Mouse (Mus musculus): ENCODE measurements around the gene Mfap2. TPM values are rescaled to one million over a fixed set of nuclear protein-coding genes. Genes with fewer than 3 reads are reported as not detected.

Gene Mfap2
- total and polyA plus RNA-seq, 2 experiments from 2014 or later = 42.3 to 99.5 TPM

GRCm38 (mm10) chr4:141059616-141060425, 49.6 kb downstream of the Mfap2 start:
- peak; percentile 17 for DNase-seq (ENCODE audit: low spot score)
- WGBS = 2% methylated on average over 32 of the region's 32 CpGs

DNA sequence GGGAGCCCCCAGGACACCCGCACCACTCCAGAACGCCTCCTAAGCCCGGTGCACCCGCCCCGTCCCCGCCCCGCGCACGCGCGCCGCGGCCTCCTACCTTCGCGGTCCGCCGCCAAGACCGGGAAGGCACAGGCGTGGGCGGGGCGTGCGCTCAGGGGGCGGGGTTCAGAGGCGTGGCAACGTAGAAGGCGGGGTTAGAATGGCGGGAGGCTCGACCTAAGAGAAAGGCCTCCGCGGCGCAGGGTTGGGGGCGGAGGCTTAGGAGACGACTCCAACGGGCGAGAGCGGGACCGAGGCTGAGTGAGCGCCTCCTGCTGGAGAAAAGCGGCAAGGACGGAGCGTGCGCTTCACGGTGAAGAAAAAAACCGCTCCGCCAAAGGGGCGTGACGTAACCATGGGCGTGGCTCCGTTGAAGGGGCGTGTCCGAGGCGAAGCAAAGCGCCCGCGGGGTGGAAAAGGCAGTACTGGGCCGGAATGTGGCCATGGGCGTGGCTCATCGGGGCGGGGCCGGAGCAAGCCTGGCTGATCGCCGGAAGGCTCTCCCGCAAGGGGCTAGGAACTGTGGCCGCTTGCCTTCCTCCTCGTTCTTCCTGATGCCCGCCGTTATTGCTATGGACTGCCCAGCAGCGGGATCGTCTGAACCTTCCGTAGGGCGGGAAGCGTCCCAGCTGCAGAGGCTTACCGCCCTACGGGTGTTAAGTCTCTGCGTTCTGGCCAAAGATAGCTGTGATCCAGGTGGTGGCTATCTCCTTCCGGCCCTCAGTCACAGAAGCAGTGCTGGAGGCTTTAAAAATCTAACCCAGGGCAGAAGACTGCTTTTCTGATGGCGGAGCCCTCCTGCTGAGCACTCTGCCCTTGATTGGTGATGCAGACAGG, 50.4 kb downstream of the Mfap2 start, which contains the start of gene Crocc:
Crocc (minus strand) TSS at position 125 of the 876 bp plus-strand sequence.
- peak within 1 kb of the TSS; percentile 84 for H3K4me2 ChIP-seq (ENCODE audit: low read depth, low read length)
- DNase-seq (ENCODE audit: low spot score) (peak; percentile 99), ATAC-seq (peak; percentile 97)
- TF ChIP-seq CTCF (IDR thresholded peaks at IDR 0.05; ENCODE audit: low read depth) = peak; percentile 97
- H3K27ac ChIP-seq = peak within 1 kb of the TSS; percentile 87
- H3K36me3 ChIP-seq (ENCODE audit: insufficient read depth, low read length) = peaks cover 2% of the 10 kb centered on the region; the same call in 1 of the 2 replicates
- peak within 1 kb of the TSS; percentile 58 for H3K4me3 ChIP-seq (ENCODE audit: low read length)
- no peaks in the 10 kb centered on the region for H3K9me3 ChIP-seq (ENCODE audit: low read length)
- peak within 1 kb of the TSS; percentile 76 for H3K9ac ChIP-seq (replicated peaks; ENCODE audit: low read length)
- H3K27me3 ChIP-seq (ENCODE audit: insufficient read depth, low read length) = no peaks in the 10 kb centered on the region
- under 1% methylated on average over 76 of the region's 77 CpGs for WGBS
- H3K4me1 ChIP-seq (ENCODE audit: insufficient read depth, low read length) = no peaks in the 10 kb centered on the region

More at GRCm38 (mm10) chr4:141059616-141060425, 49.6 kb downstream of the Mfap2 start:
- Histone ChIP-seq H3K4me3 (ENCODE audit: low read length) (peak overlapping the region; percentile 58), H3K9me3 (ENCODE audit: low read length) (no peaks in the 10 kb centered on the region), H3K36me3 (ENCODE audit: insufficient read depth, low read length) (no peaks in the 10 kb centered on the region), H3K9ac (replicated peaks; ENCODE audit: low read length) (peak overlapping the region; percentile 76), H3K4me1 (ENCODE audit: insufficient read depth, low read length) (no peaks in the 10 kb centered on the region), H3K27ac (peak overlapping the region; percentile 87), H3K4me2 (ENCODE audit: low read depth, low read length) (peak overlapping the region; percentile 84), H3K27me3 (ENCODE audit: insufficient read depth, low read length) (no peaks in the 10 kb centered on the region)
- TF ChIP-seq CTCF (IDR thresholded peaks at IDR 0.05; ENCODE audit: low read depth) = no peak
- ATAC-seq = no peak; the same call in 1 of the 2 replicates

- H3K4me1 ChIP-seq (ENCODE audit: insufficient read depth, low read length) = no peaks in the 10 kb centered on the region
- H3K4me2 ChIP-seq (ENCODE audit: low read depth, low read length) = no peak overlapping the region
- DNase-seq (ENCODE audit: low spot score) (no peak), ATAC-seq (no peak)
- 82% methylated on average over 4 of the region's 4 CpGs for WGBS
- TF ChIP-seq CTCF (IDR thresholded peaks at IDR 0.05; ENCODE audit: low read depth) = no peak
- no peaks in the 10 kb centered on the region for H3K9me3 ChIP-seq (ENCODE audit: low read length)
- peaks cover 33% of the 10 kb centered on the region for H3K36me3 ChIP-seq (ENCODE audit: insufficient read depth, low read length)
- H3K27ac ChIP-seq = no peak overlapping the region
- H3K9ac ChIP-seq (replicated peaks; ENCODE audit: low read length) = no peak overlapping the region
- no peaks in the 10 kb centered on the region for H3K27me3 ChIP-seq (ENCODE audit: insufficient read depth, low read length)
- H3K4me3 ChIP-seq (ENCODE audit: low read length) = no peak overlapping the region
These were observed 54.0 kb downstream of the Mfap2 start for GRCm38 (mm10) chr4:141064104-141064659.

GRCm38 (mm10) chr4:141065123-141065522, 54.9 kb downstream of the Mfap2 start:
- DNase-seq (ENCODE audit: low spot score) (peak; percentile 96), ATAC-seq (peak; percentile 33)
- Histone ChIP-seq H3K9me3 (ENCODE audit: low read length) (no peaks in the 10 kb centered on the region), H3K27me3 (ENCODE audit: insufficient read depth, low read length) (no peaks in the 10 kb centered on the region), H3K36me3 (ENCODE audit: insufficient read depth, low read length) (peaks cover 41% of the 10 kb centered on the region), H3K27ac (no peak overlapping the region), H3K4me1 (ENCODE audit: insufficient read depth, low read length) (no peaks in the 10 kb centered on the region), H3K9ac (replicated peaks; ENCODE audit: low read length) (no peak overlapping the region), H3K4me3 (ENCODE audit: low read length) (no peak overlapping the region), H3K4me2 (ENCODE audit: low read depth, low read length) (no peak overlapping the region)
- 4% methylated on average over 8 of the region's 8 CpGs for WGBS
- peak; percentile 99 for TF ChIP-seq CTCF (IDR thresholded peaks at IDR 0.05; ENCODE audit: low read depth)

Other genes starting within 250 kb of the Mfap2 start
- gene Padi4, start 236.2 kb upstream of the Mfap2 start, total RNA-seq (2014; rRNA removed) = not detected in 2 replicates
- not detected in 2 replicates for gene Padi4, start 236.2 kb upstream of the Mfap2 start, polyA plus RNA-seq (2015; fragmentation: Nextera tagmentation; extraction: Ambion mirVana)
- not detected in 2 replicates for gene Padi3, start 199.8 kb upstream of the Mfap2 start, total RNA-seq (2014; rRNA removed)
- gene Padi3, start 199.8 kb upstream of the Mfap2 start, polyA plus RNA-seq (2015; fragmentation: Nextera tagmentation; extraction: Ambion mirVana) = 0.05 TPM in 2 replicates
- 0.25 TPM in 1 of 2 replicates, not detected in the other for gene Padi1, start 164.6 kb upstream of the Mfap2 start, total RNA-seq (2014; rRNA removed)
- 0.05 TPM in 1 of 2 replicates, not detected in the other for gene Padi1, start 164.6 kb upstream of the Mfap2 start, polyA plus RNA-seq (2015; fragmentation: Nextera tagmentation; extraction: Ambion mirVana)
- gene Padi2, start 104.1 kb upstream of the Mfap2 start, total RNA-seq (2014; rRNA removed) = 5.3 and 5.5 TPM in 2 replicates
- 2.7 and 3.0 TPM in 2 replicates for gene Padi2, start 104.1 kb upstream of the Mfap2 start, polyA plus RNA-seq (2015; fragmentation: Nextera tagmentation; extraction: Ambion mirVana)
- gene Sdhb, start 49.2 kb upstream of the Mfap2 start, total RNA-seq (2014; rRNA removed) = 176 and 217 TPM in 2 replicates
- gene Sdhb, start 49.2 kb upstream of the Mfap2 start, polyA plus RNA-seq (2015; fragmentation: Nextera tagmentation; extraction: Ambion mirVana) = 583 and 596 TPM in 2 replicates
- 408 and 435 TPM in 2 replicates for gene Atp13a2, start 23.5 kb upstream of the Mfap2 start, total RNA-seq (2014; rRNA removed)
- gene Atp13a2, start 23.5 kb upstream of the Mfap2 start, polyA plus RNA-seq (2015; fragmentation: Nextera tagmentation; extraction: Ambion mirVana) = 151 and 166 TPM in 2 replicates
- gene Crocc, start 50.1 kb downstream of the Mfap2 start, total RNA-seq (2014; rRNA removed) = 18.7 and 19.7 TPM in 2 replicates
- gene Crocc, start 50.1 kb downstream of the Mfap2 start, polyA plus RNA-seq (2015; fragmentation: Nextera tagmentation; extraction: Ambion mirVana) = 3.8 and 3.9 TPM in 2 replicates
- 52.5 and 67.5 TPM in 2 replicates for gene Necap2, start 67.9 kb downstream of the Mfap2 start, total RNA-seq (2014; rRNA removed)
- 51.5 and 51.8 TPM in 2 replicates for gene Necap2, start 67.9 kb downstream of the Mfap2 start, polyA plus RNA-seq (2015; fragmentation: Nextera tagmentation; extraction: Ambion mirVana)
- 0.37 and 0.90 TPM in 2 replicates for gene Spata21, start 77.9 kb downstream of the Mfap2 start, total RNA-seq (2014; rRNA removed)
- gene Spata21, start 77.9 kb downstream of the Mfap2 start, polyA plus RNA-seq (2015; fragmentation: Nextera tagmentation; extraction: Ambion mirVana) = 0.84 and 1.6 TPM in 2 replicates
- gene Szrd1, start 129.4 kb downstream of the Mfap2 start, total RNA-seq (2014; rRNA removed) = 58.7 and 68.8 TPM in 2 replicates
- gene Szrd1, start 129.4 kb downstream of the Mfap2 start, polyA plus RNA-seq (2015; fragmentation: Nextera tagmentation; extraction: Ambion mirVana) = 16.5 and 17.0 TPM in 2 replicates
- 20.8 and 22.5 TPM in 2 replicates for gene Fbxo42, start 137.5 kb downstream of the Mfap2 start, total RNA-seq (2014; rRNA removed)
- gene Fbxo42, start 137.5 kb downstream of the Mfap2 start, polyA plus RNA-seq (2015; fragmentation: Nextera tagmentation; extraction: Ambion mirVana) = 15.5 and 17.5 TPM in 2 replicates
- gene Rsg1, start 203.5 kb downstream of the Mfap2 start, total RNA-seq (2014; rRNA removed) = 2.4 and 8.7 TPM in 2 replicates
- 3.9 and 4.3 TPM in 2 replicates for gene Rsg1, start 203.5 kb downstream of the Mfap2 start, polyA plus RNA-seq (2015; fragmentation: Nextera tagmentation; extraction: Ambion mirVana)
- 1.2 and 2.3 TPM in 2 replicates for gene Arhgef19, start 229.1 kb downstream of the Mfap2 start, total RNA-seq (2014; rRNA removed)
- 1.2 TPM in 2 replicates for gene Arhgef19, start 229.1 kb downstream of the Mfap2 start, polyA plus RNA-seq (2015; fragmentation: Nextera tagmentation; extraction: Ambion mirVana)

Measured in hindbrain, postnatal 0 days (tissue).